Mouse (Mus musculus) c-Kit-negative CD71-positive TER-119-positive erythroid progenitor cells, embryonic 14.5 days (primary cell): Measurements from ENCODE around the gene Aldh3a2.
A peak's percentile ranks its signal among the peaks of the same experiment; 100 is the strongest.
"Not testable (repeated sequence)": the region's sequence is repeated elsewhere in the genome, so short reads cannot be mapped to it uniquely, and the experiment has no call there.

Source experiments
- DNase-seq: peaks from one replicate; pipeline ENCODE4 v3.0.0-alpha.2; 2013; ENCODE audit warnings: low read depth, low spot score

Aldh3a2 gene

DNA sequence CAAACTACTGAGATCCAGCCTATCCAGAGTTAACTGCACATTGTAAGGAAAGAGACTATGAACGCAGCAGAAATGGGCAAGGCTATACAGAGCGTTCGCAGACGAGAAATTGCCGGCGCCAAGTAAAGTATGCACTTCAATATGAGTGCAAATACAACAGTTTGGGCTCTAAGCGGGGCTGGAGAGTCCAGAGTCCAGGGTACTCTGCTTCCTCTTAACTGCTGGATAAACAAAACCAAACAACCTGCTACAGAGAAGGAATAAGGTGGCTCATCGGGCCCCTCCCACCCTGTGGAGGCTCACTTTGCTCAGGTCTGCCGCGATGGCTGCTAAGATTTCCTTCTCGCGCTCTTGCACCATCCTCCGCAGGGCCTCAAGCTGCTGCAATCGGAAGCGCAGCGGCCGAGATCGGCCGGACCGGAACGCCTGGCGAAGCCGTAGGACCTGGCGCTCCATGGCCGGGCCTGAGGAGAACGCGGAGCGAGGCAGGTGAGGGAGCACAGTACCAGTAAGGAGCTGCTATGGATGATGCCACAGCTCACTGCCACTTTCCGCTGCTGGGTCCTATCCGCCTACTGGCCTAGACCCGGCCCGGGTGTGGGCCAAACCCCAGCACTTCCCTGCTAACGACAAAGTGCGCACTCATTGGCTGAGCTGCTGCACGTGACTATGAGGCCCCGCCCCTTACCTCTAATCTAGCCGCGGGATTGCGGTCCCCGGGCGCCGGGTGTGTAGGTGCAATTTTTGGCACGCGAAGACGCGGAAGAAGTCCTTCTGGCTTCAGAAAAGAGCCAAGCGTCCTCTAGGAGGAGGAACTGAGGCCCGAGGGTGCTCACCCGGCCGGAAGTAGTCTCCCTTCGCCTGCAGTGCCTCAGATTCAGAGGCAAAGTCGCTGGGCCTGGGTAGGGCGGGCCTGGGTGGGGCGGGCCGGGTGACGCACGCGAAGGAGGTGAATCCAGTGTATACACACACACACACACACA is at the start of gene Aldh3a2:
Aldh3a2 (minus strand) TSS at position 914 of the 983 bp plus-strand sequence.
- DNase-seq, result peak; percentile 88

DNA sequence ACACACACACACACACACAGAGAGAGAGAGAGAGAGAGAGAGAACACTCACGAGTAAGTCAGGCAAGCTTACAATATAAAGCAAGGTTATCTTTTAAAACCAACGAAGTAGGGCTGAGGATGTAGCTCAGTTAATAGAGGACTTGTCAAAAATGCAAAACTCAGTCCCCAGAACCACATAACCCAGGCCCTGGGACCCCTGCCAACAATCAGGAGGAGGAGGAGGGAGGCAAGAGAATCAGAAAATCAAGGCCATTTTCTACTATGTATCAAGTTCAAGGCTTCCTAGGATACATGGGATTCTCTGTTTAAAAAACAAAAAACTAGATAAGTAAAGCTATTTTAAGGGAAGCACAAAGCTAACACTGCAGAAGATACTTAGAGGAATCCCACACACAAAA is 49.6 kb upstream of the Aldh3a2 start:
- DNase-seq, result no peak

DNA sequence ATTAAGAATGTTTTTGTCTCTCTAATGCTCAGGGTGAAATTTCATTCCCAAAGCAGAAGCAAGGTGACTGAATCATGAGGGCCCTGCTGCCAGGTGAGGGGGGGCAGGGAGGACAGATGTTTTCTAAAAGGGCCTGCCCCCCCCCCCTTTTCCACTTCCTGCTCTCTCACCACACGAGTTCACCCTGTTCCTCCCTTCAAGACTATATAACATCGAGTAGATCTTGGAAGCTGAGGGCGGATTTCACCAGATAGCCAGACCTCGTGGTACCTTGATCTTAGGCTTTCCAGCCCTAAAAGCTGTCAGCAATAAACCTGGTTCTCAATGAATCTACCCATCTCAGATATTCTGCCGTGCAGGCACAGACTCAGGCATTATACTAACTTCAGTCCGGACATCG is 43.1 kb upstream of the Aldh3a2 start:
- no peak for DNase-seq

DNA sequence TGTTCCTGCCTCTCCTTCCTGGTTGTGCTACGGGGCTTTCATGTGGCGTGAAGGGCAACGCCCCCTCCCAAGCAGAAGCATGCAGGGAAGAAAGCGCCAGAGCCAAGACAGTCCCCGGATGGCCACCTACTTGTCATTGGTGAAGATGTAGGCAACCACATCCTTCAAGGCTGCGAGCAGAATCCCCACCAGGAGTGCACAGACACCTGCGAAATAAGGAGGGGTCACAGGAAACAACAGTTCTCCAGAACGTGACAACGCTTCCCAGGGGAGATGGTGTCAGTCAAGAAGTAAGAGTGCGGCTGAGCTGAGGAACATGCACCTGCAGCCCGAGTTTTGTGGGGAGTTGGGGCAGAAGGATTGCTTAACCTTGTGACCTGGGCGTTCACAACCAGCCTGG is 42.6 kb upstream of the Aldh3a2 start:
- no peak for DNase-seq

DNA sequence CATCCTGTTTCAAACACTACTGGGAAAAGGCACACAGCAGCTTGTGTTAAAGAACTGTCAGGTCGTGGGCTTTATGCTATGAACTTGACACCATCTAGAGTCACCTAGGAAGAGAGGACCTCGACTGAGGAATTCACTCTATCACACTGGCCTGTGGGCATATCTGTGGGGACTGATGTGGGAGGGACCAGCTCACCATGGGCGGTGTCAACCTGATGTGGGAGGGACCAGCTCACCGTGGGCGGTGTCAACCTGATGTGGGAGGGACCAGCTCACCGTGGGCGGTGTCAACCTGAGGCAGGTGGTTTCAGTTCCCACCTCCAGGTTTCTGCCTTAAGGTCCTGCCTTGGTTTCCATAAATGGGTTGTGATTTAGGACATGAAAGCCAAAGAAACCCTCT is 40.5 kb upstream of the Aldh3a2 start:
- DNase-seq, result no peak

DNA sequence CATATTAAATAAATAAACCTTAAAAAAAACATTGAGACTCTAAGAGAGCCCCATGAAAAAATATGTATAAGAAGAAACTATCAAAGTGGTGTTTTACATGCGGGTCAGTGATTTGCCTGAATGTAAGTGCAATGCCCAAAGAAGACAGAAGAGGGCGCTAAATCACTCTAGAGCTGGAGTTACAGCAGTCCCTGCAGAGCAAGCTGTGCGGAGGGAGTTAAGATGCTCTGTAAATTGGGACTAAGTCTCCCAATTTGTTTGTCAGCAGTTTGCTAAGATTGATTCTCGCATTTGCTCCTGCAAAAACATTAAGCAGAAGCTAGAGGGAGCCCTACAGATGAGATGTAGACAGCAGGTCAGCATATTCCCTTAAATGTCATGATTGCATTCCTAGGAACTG is 38.1 kb upstream of the Aldh3a2 start:
- DNase-seq, result peak; percentile 40

DNA sequence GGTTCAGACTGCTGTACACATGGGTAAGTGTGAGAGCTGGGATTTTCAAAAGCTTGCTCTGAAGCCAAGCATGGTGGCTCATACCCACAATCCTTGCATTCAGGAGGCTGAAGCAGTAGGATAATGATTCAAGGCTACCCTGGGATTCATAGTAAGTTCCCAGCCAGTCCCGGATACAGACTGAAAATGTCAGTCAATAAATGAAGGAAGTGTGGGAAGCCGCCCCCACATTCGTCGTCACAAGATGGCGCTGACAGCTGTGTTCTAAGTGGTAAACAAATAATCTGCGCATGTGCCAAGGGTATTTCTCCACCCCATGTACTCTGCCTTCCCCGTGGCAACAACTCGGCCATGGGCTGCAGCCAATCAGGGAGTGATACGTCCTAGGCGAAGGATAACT is 37.3 kb upstream of the Aldh3a2 start:
- DNase-seq, result not testable (repeated sequence)

DNA sequence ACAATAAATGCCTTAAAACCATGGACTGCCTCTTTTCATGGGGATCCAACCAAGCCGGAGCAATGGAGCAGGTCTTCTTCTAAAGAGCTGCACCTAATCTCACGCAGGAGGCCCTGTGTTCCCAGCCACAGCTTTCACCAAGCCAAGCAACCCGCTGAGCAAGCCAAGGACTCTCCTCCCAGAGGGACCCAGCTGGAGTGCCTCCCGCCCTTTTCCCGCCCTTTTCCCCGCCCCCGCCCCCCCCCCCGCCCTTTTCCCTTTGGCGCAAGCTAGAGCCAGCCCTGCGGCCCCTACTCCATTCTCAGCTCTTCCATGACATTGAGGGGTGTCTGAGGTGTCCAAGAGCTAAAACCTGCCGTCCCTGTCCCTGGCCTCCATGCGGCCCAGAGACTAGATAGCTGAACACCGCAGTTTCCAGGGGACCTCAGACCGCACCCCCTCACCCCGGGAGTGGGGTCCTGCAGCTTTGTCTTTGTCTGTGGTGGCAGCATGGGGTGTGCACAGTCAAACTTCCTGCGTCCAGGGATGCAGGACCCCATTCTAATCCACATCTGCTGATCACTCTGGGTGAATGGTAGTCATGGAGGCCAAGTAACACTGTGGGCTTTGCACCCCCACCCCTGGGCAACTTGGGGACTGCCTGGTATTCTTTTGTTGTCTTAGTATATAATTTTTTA is 33.6 kb upstream of the Aldh3a2 start:
- no peak for DNase-seq

DNA sequence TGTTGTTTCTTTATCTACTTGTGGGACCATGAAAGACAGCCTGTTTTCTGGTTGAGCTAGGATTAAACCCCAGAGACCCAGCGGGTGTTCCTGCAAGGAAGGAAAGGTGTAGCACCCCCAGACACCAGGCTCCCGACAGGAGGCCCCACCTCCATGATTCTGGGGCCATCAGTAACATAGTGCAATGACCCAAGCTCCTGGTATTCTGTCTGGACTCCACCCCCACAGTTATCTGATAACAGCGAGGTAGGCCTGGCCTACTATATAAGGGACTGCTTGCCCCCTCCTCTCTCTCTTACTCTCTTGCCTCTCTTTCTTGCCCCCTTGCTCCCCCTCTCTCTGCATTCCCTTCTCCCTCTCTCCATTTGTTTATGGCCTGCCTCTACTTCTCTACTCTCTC is 32.9 kb upstream of the Aldh3a2 start:
- no peak for DNase-seq

DNA sequence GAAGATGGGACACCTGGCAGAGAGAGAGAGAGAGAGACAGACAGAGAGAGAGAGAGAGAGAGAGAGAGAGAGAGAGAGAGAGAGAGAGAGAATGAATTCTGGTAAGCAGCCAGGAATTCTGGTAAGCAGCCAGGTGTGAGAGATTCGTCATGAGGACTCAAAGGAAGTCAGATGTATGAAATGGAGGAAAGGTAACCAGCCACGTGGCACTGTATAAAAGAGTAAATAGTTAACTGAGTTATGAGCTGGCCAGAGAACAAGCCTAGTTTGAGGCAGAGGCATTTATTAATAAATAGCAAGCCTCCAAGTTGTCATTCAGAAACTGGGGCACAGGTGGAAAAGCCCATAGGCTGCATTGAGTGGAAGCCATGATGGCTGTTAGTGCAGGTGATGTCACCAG is 30.6 kb upstream of the Aldh3a2 start:
- no peak for DNase-seq

DNA sequence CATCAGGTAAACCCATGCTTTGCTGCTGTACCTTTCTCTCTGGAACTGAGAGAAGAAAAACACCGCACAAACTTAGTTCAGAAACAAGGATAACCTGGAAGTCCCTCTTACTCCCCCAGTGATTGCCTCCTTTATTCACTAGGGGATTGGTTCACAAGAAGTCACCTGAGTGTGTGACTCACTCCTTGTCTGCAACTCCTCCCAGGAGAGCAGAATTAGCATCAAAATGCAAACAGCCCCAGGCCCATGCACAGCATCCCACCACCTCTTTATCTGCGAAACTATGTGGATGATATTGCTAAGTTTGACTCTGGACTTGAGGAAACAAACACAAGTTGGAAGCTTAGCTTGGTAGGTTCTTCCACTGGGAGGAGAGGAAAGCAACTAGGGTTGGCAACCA is 30.1 kb upstream of the Aldh3a2 start:
- DNase-seq, result no peak

DNA sequence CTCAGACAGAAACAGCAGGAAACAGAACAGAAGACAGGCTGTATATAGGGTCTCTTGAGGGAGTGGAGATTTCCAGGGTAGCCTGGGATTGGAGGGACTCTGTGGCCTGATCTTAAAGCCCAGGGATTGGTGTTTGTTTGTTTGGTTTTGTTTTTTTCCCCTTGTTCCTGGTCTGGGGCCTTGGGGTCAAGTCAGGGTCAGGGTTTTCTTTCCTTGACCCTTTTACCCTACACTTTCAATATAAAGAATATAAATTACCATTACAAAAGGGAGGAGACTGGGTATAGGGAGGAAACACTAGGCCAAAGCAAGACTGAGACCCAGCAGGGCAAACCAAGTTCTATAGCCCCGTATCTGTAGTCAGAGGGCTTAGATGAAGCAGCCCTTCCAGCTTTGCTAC is 29.3 kb upstream of the Aldh3a2 start:
- DNase-seq, result no peak

DNA sequence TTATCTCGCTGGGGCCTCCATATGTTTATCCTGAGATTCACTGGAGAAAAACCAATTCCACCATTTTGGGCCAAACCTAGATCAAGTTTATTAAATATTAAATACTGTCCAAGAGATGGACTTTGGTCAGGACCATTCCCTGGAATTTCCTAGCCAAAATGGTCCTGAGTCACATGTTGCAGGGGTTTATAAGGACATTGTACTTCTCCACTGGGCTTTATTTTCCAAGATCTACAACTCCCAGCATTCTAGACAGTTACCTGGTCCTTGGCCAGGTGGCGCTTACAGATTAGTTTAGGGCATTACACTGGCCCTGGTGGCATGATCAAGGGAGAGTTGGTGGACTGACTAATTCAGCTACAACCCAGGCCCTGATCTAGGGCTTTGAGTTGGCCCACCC is 28.3 kb upstream of the Aldh3a2 start:
- DNase-seq, result no peak

DNA sequence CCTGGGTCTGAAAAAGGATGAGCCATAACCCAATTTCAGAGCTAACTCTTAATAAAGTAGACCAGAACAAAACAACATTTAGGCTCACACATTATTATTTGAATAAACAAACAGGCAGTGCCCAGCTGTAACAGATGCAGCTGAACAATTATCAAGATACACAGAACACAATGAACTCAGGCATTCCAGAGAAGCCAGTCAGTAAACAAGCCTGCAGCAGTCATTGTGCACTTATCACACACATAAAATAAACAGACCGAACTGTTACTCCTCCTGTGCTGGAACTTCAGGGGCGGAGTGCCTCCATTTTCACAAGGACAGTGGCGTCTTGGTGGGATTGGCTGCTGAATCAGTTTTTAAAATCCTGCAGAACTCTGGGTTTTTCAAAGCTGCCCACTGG is 27.2 kb upstream of the Aldh3a2 start:
- DNase-seq, result no peak

DNA sequence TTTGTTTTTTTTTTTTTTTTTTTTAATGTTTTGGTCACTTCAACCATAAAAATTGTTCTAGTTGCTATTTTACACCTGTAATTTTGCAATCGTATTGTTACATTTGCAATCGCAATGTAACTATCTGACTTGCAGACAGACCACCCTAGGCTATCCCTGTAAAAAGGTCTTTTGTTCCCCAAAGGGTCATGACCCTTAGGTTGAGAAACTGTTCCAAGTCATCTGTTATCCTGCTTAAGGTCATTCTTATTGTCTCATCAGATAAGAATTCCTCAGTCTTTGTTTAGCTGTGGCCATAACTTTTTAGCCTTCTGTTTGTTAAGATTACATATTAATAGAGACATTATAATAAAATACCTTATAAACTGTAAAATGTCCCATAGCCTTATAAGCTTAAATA is 26.0 kb upstream of the Aldh3a2 start:
- DNase-seq, result no peak

DNA sequence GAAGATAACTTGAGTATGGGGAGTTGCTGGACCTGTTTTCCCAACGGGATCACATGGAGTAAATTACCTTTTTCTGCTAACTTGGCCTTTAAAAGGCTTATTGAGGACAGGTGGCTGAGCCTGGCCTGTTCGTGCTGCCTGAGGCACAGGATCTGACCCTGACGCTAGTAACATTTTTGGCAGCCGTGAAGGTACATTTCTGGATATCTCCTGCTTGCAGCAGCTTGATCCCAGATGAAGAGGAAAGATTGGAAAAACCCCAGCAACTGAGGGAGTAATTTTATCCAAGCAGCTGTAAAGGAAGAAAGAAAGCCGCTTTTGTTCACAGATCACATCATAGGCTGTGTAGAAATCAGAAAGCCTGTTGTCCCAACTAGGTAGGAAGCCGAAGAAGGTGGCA is 17.1 kb upstream of the Aldh3a2 start:
- DNase-seq, result no peak

DNA sequence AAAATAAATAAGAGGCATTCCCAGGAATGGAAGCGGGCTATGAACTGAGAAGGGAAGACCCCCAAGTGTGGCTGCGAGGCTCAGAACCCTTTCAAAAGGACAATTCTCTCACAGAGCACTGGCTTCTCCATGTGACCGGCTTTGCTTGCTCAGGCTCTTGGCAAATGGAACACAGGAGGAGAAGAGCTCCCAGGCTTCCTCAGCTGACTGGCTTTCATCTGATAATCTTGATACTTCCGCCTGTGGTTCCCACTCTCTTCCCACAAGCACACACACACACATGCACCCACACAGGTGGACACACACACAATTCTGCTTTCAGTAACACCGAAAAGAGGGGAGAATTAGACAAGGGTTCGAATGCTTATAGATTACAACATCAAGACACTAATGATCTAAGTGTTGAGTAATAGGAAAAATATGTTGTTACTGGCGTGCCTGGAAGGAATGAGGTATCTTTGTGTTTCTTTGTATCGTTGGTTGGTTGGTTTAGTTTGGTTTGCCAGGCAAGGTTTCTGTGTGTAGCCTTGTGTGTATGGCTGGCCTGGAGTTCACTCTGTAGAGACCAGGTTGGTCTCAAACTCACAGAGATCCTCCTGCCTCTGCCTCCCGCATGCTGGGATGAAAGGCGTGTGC is 16.3 kb upstream of the Aldh3a2 start:
- no peak for DNase-seq

DNA sequence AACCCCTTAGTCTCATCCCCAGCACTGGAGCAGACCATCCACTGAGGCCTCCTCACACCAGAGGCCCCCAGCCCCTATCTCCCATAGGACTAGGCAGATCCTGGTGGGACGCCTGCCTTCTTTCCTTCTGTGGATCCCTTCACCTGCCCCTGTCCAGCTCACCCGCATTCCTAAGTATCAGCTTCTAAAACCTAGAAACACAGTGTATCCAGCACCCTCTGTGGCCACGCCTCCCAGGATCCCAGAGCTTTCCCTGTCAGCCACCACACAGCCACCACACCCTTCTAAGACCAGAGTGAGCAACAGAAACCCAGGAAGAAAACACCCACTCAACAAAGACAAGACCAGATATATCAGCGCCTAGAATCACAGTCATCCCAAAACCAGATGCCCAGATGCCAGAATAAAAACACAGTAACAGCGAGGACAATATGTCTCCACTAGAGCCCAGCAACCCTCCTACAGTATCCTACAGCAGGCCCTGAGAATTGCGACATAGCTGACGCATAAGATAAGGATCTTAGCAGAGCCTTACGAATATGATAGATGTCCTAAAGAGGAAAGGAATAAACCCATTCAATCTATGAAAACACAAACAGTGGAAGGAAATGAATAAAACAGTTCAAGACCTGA is 11.3 kb upstream of the Aldh3a2 start:
- no peak for DNase-seq

DNA sequence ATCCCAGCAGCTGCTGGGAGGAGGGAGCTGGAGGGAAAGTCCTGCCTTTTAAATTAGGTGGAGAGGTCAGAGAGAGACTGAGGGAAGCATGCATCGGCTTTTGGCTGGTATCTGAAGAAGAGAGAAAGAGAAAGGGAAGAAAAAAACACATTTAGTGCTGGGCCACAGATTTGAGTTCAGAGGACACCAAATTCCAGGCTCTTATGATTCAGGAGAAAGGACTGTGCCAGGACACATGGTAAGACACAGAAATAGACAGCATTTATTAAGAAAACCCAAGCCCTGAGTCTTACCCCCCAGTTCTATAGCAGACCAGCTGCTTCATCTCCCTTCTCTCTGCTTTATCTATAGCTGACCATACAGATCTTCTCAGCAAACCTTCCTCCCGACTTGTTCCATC is 10.7 kb upstream of the Aldh3a2 start:
- no peak for DNase-seq

DNA sequence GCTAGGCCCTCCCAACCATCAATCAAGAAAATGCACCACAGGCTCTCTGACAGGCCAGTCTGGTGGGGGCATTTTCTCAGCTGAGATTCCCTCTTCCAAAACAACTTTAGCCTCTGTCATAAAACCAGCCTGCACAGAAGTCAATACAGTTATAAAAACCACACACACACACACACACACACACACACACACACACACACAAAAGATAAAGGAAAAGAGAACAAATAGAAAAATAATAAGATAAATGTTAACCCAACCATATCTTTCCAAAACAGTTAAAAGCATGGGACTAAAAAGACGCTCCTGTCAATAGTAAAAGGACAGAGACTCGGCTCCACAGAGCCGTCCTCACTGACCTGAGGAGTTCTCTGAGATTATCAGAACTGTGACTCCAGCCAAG is 9.2 kb upstream of the Aldh3a2 start:
- no peak for DNase-seq

DNA sequence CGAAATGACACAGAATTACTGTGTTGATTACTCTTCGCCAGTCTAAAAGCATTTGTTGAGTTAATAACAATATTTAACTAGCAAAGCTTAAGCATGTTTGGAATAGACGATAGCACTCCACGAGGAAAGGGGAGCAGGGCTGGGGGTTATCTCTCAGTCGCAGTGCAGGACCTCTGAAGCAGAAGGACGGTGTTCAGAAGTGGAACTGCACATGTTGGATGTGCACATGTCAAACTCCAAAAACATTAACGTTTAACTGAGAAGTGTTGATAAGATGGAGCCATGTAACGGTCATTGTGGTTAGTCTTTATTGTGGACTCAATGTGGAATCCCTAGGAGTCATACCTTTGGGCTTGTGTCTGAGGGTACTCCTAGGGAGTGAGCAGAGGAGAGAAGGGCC is 7.8 kb upstream of the Aldh3a2 start:
- DNase-seq, result no peak

DNA sequence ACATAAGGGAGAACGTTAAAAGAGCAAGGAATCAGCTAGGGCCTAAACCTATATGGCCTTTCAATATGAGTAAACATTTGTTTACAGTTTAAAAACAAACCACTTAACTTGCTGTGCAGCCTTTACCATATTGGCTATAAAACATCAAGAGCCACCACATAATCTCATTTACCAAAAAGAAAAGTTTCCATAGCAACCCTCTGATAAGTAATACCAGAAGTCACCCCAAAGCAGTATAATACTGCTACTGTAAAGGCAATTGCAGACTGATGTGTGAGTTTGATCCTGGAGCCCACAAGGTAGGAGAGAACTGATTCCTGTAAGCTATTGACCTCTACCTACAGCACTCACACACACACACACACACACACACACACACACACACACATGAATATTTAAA is 7.2 kb upstream of the Aldh3a2 start:
- DNase-seq, result no peak
